Mouse (Mus musculus) liver, adult 2 months (tissue): ENCODE data around the gene Rcn3.

Experiments
- CTCF ChIP-seq: fragments of 200-500 bp; IDR thresholded peaks from 2 replicates; pipeline ENCODE4 v1.5.1; 2011; ENCODE audit warnings: low read depth, low read length, control low read depth
- POLR2A ChIP-seq: fragments of 200-500 bp; IDR thresholded peaks from 2 replicates; pipeline ENCODE4 v1.6.1; 2011; ENCODE audit warnings: low read length, control low read depth; ENCODE audit not compliant: insufficient read depth; ENCODE audit errors: extremely low read depth

DNA sequence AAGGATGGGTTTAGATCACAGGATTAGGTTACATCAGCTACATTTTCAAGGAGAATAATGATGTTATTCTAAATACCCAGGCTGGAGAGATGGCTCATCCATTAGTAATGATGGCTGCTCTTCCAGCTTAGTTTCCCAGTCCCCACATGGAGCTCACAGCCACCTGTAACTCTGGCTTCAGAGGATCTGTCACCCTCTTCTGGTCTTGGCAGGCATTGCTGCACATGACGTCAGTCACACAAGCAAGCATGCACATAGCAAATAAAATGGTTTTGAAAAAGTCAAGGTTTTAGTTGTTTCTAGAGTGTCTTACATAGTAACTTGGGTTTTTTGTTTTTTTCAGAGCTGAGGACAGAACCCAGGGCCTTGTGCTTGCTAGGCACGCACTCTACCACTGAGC lies 19.8 kb downstream of the Rcn3 start:
- TF ChIP-seq CTCF, result peak; percentile 63
- no peak for TF ChIP-seq POLR2A
